ENCODE assay signal across 10 mouse cellular contexts in genomic region chr3:65581596-65581995, GRCm38 (mm10). TPM values are rescaled to one million over a fixed set of nuclear protein-coding genes. Genes with fewer than 3 reads are reported as not detected.
DNase-seq lines count a peak whose midpoint lies in the region; ATAC-seq and TF ChIP-seq lines count a peak whose summit lies in the region.
"Had no signal": no experiment of that assay in that cellular context is flagged by ENCODE, and none has a peak within 500 bp of the region (broad histone marks: within the 10 kb centered on the region; RNA-seq: fewer than 3 reads in every experiment).

No protein-coding gene starts in this region.

- H3K9ac ChIP-seq in lung, postnatal 0 days (replicated peaks; ENCODE audit: low read depth), result no peak overlapping the region
- no peak overlapping the region for H3K9ac ChIP-seq in hindbrain, postnatal 0 days (replicated peaks; ENCODE audit: low read length)

- no peak overlapping the region for H3K27ac ChIP-seq in lung, postnatal 0 days (ENCODE audit: low read length)
- H3K27ac ChIP-seq in cerebellum, adult 2 months (ENCODE audit: insufficient read depth, low read length), result no peak overlapping the region
- H3K27ac ChIP-seq in hindbrain, postnatal 0 days, result no peak overlapping the region
- H3K27ac ChIP-seq: midbrain, embryonic 10.5 days had no signal

- no peak overlapping the region for H3ac ChIP-seq in myocyte (ENCODE audit: control insufficient read depth, insufficient read length)

- H3K4me1 ChIP-seq in lung, postnatal 0 days (ENCODE audit: insufficient read depth, low read depth, low read length), result no peaks in the 10 kb centered on the region
- H3K4me1 ChIP-seq in cerebellum, adult 2 months (ENCODE audit: control insufficient read depth, insufficient read depth, low read length), result no peaks in the 10 kb centered on the region
- H3K4me1 ChIP-seq in hindbrain, postnatal 0 days (ENCODE audit: insufficient read depth, low read length), result no peaks in the 10 kb centered on the region

- intact Hi-C loops in left cerebral cortex, postnatal 25 days (cut with DNase I), result no loop called here

- no peak overlapping the region for H3K4me3 ChIP-seq in lung, postnatal 0 days (ENCODE audit: low read depth, low read length)
- no peak overlapping the region for H3K4me3 ChIP-seq in cerebellum, adult 2 months (replicated peaks; ENCODE audit: insufficient read depth, low read depth, low read length)
- H3K4me3 ChIP-seq in myocyte, result no peak overlapping the region
- H3K4me3 ChIP-seq in hindbrain, postnatal 0 days (ENCODE audit: low read length), result no peak overlapping the region
- H3K4me3 ChIP-seq: midbrain, embryonic 10.5 days had no signal

- no peaks in the 10 kb centered on the region for H3K9me3 ChIP-seq in lung, postnatal 0 days (ENCODE audit: low read length)
- H3K9me3 ChIP-seq in hindbrain, postnatal 0 days (ENCODE audit: low read length), result no peaks in the 10 kb centered on the region
- H3K9me3 ChIP-seq: midbrain, embryonic 10.5 days had no signal

- WGBS in lung, postnatal 0 days, result 36% methylated on average over 4 of the region's 4 CpGs
- 26% methylated on average over 4 of the region's 4 CpGs for WGBS in cerebellum, adult 2 months
- 56% methylated on average over 4 of the region's 4 CpGs for WGBS in hindbrain, postnatal 0 days

- TF ChIP-seq POLR2A in cerebellum, adult 2 months (IDR thresholded peaks at IDR 0.05; ENCODE audit: borderline replicate concordance, insufficient read depth, low read length), result no peak
- no peak for TF ChIP-seq POLR2A in myocyte (IDR thresholded peaks at IDR 0.05; ENCODE audit: insufficient read length, low read depth)

- peak; percentile 4 for DNase-seq in lung, postnatal 0 days (ENCODE audit: low spot score)
- DNase-seq in lung, postnatal 14 days, result no peak
- peak; percentile 51 for DNase-seq in NIH3T3 (ENCODE audit: low read depth)
- peak; percentile 29 to 63 for DNase-seq in cerebellum, adult 2 months
- DNase-seq in hindbrain, postnatal 0 days (ENCODE audit: low spot score), result no peak
- no peak for DNase-seq in thymus, adult 18-20 months
- no peak for DNase-seq in left cerebral cortex, postnatal 25 days (ENCODE audit: low spot score in 2 of 2)
- DNase-seq: right cerebral cortex, postnatal 25 days had no signal

- no peaks in the 10 kb centered on the region for H3K36me3 ChIP-seq in lung, postnatal 0 days (ENCODE audit: insufficient read depth, low read length)
- H3K36me3 ChIP-seq in myocyte (ENCODE audit: control insufficient read depth, insufficient read depth), result no peaks in the 10 kb centered on the region
- no peaks in the 10 kb centered on the region for H3K36me3 ChIP-seq in hindbrain, postnatal 0 days (ENCODE audit: insufficient read depth, low read length)
- H3K36me3 ChIP-seq: midbrain, embryonic 10.5 days had no signal

- ATAC-seq in lung, postnatal 0 days, result no peak
- ATAC-seq in hindbrain, postnatal 0 days, result no peak

- no peak for TF ChIP-seq EP300 in lung, postnatal 0 days (IDR thresholded peaks at IDR 0.05)

- no peak overlapping the region for H3K4me2 ChIP-seq in lung, postnatal 0 days (replicated peaks; ENCODE audit: low read depth, low read length)
- no peak overlapping the region for H3K4me2 ChIP-seq in myocyte (ENCODE audit: low read depth)
- H3K4me2 ChIP-seq in hindbrain, postnatal 0 days (ENCODE audit: low read depth, low read length), result no peak overlapping the region

- H3K79me2 ChIP-seq in myocyte (ENCODE audit: control insufficient read depth, insufficient read depth), result no peaks in the 10 kb centered on the region

- H3K27me3 ChIP-seq in lung, postnatal 0 days (replicated peaks; ENCODE audit: insufficient read depth, low read length), result no peaks in the 10 kb centered on the region
- H3K27me3 ChIP-seq in cerebellum, adult 2 months (ENCODE audit: control insufficient read depth, insufficient read depth, low read length), result no peaks in the 10 kb centered on the region
- no peaks in the 10 kb centered on the region for H3K27me3 ChIP-seq in myocyte (ENCODE audit: control insufficient read depth, insufficient read depth, insufficient read length)
- no peaks in the 10 kb centered on the region for H3K27me3 ChIP-seq in hindbrain, postnatal 0 days (ENCODE audit: insufficient read depth, low read length)

- no peak for TF ChIP-seq CTCF in lung, postnatal 0 days (IDR thresholded peaks at IDR 0.05)
- no peak for TF ChIP-seq CTCF in cerebellum, adult 2 months (IDR thresholded peaks at IDR 0.05; ENCODE audit: borderline replicate concordance, insufficient read depth, low read depth, low read length)
- no peak for TF ChIP-seq CTCF in hindbrain, postnatal 0 days (IDR thresholded peaks at IDR 0.05; ENCODE audit: low read depth)

TF ChIP-seq in myocyte, 11 proteins besides CTCF, POLR2A, EP300 and RAD21:
- TF ChIP-seq MYOD1 (IDR thresholded peaks at IDR 0.05; ENCODE audit: control insufficient read depth in 1 of 3, insufficient read length in 2 of 3, low read depth in 2 of 3), result no peak
- TF ChIP-seq CEBPB (IDR thresholded peaks at IDR 0.05; ENCODE audit: insufficient read depth, poor library complexity, severe bottlenecking), result 0 out of 2 replicates have a peak, but pooled peaks have one; percentile 27

RNA-seq across cellular contexts. Expression of gene Tiparp, which starts 53.4 kb away (rescaled TPM):
- polyA plus RNA-seq in lung, postnatal 0 days (2015; fragmentation: Nextera tagmentation; extraction: Ambion mirVana), result 45.1 and 45.3 TPM in 2 replicates
- polyA plus RNA-seq in cerebellum, adult 2 months (2012; rRNA removed), result 7.9 and 8.3 TPM in 2 replicates
- 5.2 TPM for polyA plus RNA-seq in myocyte (2012; fragmentation: generic; extraction: Trizol)
- 21.6 and 23.7 TPM in 2 replicates for total RNA-seq in hindbrain, postnatal 0 days (2014; rRNA removed)
- polyA plus RNA-seq in hindbrain, postnatal 0 days (2015; fragmentation: Nextera tagmentation; extraction: Ambion mirVana), result 21.6 and 22.0 TPM in 2 replicates
- 10 to 100 TPM; 12.2 to 16.6 TPM for total RNA-seq in left cerebral cortex, postnatal 25 days (2021)

Comparison
In these comparisons a context has a peak if more than half of its experiments do, and no peak if none do; other contexts are left out.
1. DNase-seq: peak in lung, postnatal 0 days (single experiment), NIH3T3 (single experiment) and cerebellum, adult 2 months (2 of 2); none in lung, postnatal 14 days (single experiment), hindbrain, postnatal 0 days (single experiment), thymus, adult 18-20 months (0 of 2) and left cerebral cortex, postnatal 25 days (0 of 2).